Mouse (Mus musculus) spleen, postnatal 10 days (tissue): ENCODE results near the gene A630076J17Rik.

Experiments used
- DNase-seq, 2 experiments: peaks; one replicate each; pipeline ENCODE4 v3.0.0; 2021 to 2022; ENCODE audit warnings: low spot score in 2 of 2

The A630076J17Rik gene

DNA sequence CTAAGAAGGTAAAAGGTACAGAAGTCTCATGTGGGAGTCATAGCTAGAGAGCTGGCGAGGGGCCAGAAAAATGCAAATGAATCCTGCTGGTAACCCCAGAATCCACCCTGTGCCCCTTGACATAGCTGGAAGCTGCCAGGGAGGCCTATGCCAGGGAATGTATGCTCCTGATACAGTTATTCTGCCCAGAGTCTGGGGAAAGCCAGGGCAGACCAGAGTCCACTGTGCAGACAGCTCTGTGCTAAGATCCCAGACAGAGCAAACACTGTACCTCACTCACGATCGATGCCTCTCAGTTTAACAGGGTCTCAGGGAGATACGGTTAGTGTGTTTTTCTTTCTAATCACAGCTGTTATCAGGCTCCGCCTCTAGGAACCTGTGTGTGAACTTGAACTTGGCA is 592 bp upstream of the A630076J17Rik start:
- no peak for DNase-seq

DNA sequence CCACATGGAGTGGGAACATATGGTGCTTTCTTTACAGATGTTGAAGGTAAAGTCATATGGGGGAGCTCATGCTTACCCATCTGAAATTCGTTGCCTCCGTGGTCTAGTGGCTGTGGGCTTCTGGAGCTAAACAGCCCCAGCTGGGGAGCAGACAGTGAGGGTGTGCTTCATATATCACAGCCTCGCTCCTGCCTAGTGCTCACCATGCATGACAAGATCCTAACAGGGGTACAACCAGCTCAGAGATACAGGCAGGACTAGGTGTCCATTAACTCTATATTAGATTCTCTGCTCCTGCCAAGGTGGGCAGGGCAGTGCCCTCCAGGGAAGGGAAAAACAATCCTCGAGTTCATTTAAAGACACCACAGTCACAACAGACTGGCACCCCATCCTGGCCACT is 788 bp downstream of the A630076J17Rik start:
- no peak for DNase-seq

DNA sequence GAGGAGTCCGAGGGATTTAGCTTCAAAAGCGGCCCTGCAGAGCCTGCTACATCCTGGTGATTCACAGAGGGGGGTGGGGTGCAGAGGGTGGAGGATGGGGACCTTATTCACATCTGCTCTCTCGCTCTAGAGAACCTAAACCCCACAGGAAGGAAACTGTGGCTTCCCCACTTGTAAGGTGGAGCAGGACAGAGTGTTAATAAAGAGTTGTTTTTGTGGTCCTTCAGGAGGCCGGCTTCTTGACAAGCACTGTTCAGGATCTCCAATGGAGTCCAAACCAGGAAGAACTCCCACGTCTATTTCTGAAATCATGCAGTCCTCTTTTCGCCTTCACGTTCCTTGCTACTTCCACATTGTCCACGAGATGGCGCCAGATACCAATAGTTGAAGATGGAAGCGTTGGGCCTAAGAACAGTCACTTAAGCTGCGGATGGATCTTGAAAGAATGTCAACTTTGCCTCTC is 3.0 kb downstream of the A630076J17Rik start:
- DNase-seq = peak; percentile 63 to 83

DNA sequence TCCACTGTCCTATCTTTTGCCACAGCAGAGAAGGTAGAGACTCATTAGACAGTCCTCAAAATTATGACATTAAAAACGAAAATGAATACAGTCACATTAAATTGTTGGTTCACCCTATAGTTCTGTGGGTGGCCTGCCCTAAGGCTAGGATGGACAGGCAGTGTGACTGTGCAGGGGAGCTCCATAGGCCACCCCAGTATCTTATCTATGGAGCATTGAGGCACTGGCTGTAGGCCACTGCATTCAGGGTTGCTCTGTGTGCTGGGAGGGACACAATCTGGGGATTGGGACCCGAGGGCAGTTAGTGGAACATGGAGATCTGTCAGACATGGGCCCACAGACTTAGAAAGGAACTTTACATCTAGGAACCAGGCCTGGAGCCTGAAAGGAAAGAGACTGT is 3.5 kb downstream of the A630076J17Rik start:
- no peak for DNase-seq

DNA sequence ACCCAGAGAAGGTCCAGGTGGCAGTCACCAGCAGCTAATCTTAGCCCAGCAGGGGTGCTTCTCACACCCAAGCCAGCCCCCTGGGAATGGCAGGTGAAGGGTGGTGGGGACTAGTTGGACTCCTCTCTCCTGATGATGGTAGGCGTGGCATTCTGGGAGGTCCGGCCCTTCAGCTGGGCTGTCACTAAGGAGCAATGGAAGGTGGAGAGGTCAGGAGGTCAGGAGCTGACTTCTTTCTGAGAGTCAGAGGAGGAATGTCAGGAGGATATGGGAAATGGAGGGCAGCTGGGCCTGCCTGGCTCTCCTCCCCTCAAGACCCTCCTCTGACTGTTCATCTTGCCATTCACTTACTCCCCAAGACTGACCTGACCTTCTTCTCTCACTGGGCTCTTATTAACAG is 7.6 kb downstream of the A630076J17Rik start:
- no peak for DNase-seq

DNA sequence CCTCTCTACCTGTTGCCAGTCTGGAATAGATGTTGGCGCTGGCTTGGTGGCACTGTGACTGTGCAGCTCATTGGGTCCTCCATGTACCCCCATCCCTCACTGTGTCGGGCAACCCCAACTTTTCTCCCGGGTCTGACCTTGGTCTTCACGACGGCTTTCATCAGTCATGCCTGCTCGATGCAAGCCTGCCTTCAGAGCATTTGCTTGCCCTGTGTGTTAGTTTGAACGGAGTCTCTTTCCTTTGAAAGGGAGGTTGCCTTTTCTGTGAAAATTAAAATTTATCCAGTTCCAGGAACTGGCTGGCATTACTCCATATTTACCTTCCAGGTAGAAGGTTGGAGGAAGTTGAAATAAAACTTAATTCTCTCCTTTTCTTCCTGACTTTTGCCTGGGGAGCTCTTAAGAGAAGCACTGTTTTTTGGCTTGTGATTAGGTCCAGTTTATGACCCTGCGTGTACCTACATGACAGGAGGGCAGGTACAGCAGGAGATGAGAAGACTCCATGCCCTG is 8.1 kb downstream of the A630076J17Rik start:
- DNase-seq = no peak

DNA sequence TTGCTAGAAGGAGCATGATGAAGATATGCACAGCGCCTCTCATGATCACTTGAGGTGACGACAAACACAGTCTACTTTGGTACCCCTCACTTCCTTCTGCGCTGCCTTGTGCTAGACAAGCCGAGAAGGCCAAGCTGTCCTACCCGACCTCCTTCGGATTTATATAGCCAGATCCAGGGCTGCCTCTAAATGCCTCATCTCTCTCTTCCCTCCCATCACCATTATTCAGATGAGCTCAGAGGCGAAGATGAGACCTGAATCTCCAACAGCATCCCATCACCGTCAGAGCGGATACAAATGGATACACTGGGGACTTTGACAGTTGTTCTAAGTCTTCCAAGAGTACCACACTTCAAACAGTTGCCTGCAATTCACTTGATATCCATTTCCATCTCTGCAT is 9.2 kb downstream of the A630076J17Rik start, which contains the start of gene Prok1:
Gene Prok1 (minus strand): TSS at position 101 of the 400 bp plus-strand sequence.
- DNase-seq = no peak

DNA sequence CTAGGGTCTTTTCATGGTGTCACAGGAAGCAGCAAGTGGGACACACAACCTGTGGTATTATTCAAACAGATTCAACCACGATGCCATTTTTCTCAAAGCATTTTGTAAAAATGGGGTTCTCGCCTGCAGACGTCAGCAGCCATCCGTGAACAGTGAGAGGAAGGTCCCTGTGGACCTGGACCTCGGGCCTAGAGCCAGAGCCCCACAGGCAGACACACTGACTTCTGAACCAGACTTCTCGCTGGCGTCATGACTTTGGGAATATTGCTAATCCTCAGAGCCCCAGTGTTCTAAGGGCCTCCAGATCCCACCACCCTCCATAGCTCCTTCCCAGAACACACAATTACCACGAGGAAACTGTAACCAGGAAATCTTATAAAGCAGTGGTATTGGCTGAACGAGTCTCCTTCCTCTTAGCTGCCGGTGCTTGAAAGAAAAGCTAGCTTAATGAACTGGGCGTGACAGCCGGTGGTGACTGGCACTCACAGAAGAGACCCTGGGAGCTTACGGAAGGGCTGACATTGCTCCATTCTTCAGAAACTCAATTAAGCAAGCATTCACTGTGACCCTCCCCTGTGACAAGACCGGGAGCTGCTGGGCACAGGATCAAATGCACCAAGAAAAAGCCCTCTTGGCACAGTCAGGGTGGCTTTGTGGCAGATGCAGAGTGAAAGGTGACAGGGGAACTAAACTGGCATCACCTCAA is 11.1 kb downstream of the A630076J17Rik start:
- DNase-seq = no peak

DNA sequence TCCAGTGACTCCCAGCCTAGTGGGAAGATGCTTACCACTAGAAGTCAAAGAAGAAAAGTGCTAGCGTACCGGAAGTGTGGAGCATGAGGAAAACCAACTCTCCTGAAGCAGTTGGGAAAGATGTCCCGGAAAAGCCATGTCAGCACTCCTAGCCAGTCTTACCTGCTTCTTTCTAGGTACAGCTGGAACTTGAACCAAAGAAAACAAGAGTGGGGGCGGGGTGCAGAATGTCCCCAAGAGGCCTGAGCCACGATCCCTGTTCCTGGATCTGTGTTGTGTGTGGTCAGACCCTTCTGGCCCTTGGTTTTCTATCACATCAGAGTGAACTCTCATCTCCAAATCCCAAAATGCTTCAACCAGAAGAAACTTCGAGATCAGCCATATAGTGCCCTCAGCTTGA is 16.5 kb downstream of the A630076J17Rik start:
- DNase-seq = no peak

DNA sequence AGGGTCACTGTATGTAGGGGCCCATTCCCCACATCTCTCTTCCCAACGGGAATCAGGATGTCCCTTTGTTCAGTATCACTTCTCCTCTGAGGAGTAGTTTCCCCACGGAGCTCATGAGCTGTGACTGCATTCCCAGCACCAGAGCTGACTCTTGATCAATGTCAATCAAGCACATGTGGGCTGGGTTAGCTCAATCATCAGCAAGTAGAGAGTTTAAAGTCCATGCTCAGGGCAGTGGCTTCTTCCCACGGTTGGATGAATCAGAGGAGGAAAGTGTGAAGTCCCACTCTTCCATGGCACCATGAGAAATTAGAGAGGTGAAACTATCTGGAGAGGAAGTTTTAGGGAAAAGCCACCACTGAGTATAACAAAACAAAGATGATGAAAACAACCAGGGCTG is 18.6 kb downstream of the A630076J17Rik start:
- DNase-seq = no peak

DNA sequence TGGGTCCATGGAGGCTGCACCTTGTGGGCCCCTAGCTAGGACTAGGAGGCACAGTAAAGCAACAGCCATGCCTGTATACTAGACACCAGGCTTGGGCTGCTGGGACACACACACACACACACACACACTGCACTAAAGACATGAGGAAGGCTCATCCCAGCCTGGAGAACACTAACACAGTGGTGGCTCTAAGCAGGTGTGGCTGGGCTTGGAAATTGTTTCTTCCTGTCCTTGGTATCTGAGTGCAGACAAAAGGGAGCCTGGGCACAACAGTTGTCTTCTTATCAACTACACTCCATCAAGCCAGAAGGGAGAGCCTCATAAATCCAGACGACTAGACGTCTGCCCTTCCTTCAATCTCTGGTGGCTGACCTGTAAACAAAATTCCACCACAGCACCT is 19.9 kb downstream of the A630076J17Rik start:
- DNase-seq = no peak

DNA sequence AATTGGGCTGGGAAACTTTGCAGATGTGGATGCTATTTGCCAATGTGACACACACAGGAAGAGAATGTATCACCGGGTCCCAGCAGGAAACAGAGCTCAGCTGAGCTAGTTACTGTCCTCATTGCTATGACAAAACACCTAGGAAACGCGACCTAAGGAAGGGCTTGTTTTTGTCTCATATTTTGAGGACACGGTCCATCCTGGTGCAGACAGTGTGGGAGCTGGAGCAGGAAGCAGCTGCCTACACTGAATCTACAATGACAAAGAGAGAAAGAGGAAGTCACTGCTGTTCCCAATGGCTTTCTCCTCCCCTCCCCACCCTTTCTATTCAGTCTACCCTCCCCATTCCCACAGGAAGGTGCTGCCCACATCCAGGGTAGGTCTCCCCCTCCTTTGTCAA is 21.6 kb downstream of the A630076J17Rik start:
- DNase-seq = no peak

DNA sequence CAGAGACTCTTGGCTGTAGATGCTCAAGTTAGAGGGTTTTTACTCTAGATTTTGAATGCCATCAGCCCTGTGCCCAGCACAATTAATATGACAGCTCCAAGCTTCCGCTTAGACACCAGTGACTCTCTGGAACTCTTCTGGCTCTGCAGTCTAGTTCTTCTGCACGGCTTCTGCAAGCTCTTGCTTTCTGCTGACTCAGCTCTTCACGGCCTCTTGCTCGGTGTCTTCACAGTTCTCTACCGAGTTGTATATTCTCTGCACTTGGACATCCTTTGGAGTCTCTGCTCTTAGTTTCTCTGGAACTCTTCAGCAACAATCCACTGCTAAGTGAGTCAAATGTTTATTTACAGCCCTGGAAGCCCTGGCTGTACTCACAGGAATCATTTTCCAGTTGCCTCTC is 23.5 kb downstream of the A630076J17Rik start:
- no peak for DNase-seq

DNA sequence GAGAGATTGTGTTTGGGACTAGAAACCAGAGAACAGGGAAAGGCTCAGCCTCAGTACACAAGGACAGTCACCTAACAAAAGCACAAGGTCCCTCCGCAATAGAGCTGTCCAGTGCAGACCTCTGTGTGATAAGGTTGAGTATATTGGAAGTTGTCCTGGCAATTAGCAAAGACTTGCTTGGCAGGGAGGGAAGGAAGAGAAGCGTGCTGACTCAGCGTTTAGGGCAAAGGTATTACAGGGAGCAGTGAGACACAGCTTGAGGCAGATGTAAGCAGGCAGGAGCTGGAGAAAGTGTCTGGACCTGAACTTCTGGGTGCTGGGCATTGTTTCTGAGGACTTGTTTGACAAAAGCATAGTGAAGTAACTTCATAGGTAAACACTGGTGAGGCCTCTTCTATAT is 25.6 kb downstream of the A630076J17Rik start:
- DNase-seq = no peak

DNA sequence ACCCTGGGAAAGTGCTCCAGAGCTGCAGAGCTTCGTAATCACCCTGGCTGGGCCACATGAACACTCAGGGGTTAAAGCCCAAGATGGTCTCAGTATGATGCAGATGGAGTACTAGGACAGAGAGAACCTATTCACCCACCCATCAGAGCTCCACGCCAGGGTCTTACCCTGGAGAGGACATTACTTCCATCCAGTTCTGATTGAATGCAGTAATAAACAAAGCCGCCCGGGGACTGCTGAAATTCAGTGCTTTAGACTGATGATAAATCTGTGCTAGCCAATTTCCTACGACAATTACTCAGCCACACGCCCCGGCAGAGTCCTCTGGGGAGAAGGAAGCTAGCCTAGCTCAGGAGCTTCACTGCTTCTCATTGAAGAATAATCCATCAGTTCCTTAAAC is 26.3 kb downstream of the A630076J17Rik start:
- DNase-seq = no peak

DNA sequence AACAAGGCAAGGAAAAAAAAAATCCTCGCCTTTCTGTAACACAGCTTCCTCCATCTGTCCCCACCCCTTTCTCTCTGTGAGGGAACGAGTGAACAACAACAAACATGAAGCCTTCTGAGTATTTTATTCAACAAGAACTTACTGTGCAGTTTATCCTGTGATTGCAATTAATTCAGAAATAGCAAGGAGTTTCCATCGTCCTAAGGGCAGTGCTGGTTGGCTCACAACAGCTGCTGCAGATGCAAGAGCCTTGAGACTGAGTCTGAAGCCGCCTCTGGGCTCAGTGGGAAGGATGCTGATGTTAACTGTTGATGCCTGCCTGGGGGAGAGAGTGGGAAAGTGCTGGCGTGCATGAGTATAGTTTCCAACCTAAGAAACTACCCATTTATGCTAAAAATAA is 27.5 kb downstream of the A630076J17Rik start:
- DNase-seq = no peak

DNA sequence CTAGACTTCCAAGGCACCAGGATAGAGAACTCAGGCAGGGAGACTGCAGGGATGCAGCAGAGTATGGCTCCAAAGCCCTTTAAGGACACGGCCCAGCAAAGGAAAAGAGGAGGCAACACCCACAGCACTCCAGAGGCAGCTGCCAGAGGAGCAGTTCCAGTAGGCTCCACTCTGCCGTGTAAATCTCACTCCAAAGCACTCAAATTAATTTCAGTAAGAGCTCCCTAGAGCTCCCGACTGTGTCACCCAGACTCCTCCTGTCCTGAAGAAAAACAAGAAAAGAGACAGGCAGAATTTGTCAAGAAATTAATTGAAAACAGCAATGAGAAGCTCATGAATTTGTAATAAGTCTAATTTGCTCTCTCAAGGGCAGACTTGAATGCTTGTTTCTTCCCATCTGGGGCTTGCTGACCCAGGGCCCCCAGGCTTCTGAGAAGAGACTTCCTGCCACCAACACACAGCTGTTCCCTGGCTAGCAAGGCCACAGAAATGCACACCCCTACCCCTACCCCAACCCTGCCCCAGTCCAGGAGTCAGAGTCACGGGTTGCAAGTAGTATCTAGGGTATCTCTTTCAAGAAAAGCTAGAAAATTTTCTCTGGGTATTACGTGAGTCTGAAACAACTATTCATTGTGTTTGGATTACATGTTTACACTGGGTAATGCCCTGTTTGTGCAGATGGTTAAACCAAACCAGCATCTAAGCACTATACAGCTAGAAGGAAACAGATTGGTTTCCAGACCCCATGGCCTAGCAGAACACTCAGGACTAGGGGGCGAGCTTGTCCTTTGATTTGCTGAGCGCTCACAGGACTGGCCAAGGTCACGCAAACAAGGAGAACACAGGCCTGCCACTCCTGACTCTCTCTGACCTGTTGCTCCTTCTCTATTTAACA is 30.8 kb downstream of the A630076J17Rik start:
- DNase-seq = peak; percentile 9 to 20

DNA sequence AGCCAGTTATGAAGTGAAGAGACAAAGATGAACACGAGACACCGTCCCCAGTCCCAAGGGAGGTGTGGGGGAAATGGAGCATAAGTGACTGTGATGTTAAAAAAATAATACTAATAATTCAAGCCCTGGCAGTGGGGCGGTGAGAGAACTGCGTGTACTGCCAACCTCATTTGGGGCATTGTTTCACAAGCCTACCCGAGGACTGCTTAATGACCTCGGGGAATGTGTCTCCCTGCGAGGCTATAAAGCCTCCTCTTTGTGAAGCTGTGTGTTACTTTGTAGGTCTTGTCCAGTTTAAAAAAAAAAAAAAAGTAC is 31.4 kb downstream of the A630076J17Rik start:
- peak in 1 of 2 experiments; percentile 29 for DNase-seq

DNA sequence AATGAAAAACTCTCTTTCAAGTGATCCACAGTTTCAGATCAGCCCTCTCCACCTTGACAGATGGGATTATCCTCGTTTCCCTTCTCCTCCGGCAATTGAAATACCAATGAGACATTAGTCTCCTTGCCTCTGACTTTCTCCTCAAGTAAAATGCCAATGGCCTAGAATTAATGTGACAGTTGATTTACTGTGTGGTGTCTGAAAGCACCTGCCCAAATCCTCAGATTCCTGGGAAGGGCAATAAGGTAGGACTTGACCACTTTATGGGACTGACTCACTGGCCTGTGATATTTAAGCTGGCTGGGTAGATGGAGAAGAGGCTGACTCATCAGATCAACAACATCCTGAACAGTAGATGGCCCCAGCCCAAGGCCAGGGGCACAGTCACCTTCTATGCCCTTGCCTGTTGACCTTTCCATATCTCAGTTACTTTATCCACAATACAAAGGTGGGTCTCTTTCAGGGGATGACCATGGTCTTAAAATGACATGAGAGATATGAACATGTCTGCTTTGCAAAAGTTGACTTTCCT is 36.5 kb downstream of the A630076J17Rik start:
- no peak for DNase-seq

DNA sequence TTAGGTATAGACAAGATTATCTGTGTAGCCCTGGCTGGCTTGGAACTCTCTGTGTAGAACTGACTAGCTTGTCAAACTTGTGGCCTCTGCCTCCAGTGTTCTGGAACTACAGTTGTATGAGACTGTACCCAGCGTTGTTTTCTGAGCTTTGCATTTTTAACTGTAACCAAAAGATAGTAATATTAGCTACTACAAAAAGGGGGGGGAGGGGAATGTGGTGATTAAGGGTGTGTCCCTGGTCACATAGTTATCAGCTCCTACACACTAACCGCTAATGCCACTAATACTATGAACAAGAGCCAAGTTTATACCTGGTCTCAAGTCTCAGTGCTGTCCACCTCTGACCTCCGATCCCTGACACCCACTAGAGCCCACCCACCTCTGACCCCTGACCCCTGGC is 42.0 kb downstream of the A630076J17Rik start:
- no peak for DNase-seq

DNA sequence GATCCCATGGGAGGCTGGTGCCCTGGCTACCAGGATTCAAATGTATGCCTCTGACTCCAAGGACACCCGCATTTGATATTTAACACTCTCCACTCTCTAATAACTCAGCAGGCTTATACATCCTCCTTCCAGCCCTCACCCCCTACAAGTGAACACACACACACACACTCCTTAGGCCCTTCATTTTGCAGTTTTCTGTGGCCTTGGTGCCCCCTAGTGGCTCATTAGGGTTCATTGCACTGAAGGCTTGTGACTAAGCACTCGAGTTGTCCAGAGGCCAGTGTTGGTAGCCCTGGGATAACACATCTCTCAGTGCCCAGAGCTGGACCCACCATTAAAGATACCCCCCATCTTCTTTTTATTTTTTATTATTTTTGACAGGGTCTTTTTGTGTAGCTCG is 43.4 kb downstream of the A630076J17Rik start:
- peak; percentile 18 to 68 for DNase-seq

DNA sequence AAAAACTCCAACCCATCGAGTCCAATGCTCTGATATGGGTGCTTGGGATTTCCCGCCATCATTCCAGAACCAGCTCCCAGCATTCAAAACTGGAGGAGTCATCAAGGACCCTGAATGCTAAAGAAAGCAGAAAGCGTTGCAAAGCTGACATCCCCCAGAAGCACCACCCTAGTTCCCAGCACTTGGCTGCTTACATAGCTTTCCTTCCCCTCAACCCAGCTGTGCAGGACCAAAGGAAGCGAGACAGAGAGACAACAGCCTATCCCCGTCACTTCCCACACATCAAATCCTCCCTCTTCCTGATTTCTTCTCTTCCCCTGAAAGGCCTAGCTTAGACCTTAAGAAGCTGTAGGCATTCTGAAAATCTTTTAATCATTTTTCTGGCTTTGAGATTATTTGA is 44.9 kb downstream of the A630076J17Rik start:
- no peak for DNase-seq

DNA sequence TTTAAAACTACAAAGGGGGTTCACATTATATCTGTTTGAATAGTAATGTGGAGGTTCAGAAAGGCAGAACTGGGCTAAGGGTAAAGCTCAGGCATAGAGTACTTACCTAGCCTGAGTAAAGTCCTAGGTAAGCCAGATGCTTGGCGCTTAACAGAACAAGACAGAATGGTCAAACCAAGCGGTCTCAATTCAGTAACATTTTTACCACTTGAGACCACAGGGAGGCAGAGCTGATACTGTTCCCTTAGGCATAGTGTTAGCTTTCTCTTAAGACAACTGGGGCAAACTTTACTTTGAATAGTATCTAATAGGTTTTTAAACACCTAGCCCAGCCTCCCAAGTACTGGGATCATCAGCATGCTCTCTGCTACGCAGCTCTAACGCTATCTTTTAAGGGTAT is 45.6 kb downstream of the A630076J17Rik start:
- DNase-seq = no peak
